ENCODE assay signal across 7 mouse cellular contexts in genomic region chr11:82951865-82952611, GRCm38 (mm10). TPM values are rescaled to one million over a fixed set of nuclear protein-coding genes. Genes with fewer than 3 reads are reported as not detected.
DNase-seq lines count a peak whose midpoint lies in the region; ATAC-seq lines count a peak whose summit lies in the region.

No protein-coding gene starts in this region.

- peaks cover 68% of the 10 kb centered on the region for H3K27me3 ChIP-seq in embryonic facial prominence, embryonic 10.5 days (replicated peaks; ENCODE audit: low read depth, poor library complexity, severe bottlenecking)
- H3K27me3 ChIP-seq in heart, embryonic 16.5 days (ENCODE audit: control insufficient read depth, insufficient read depth, low read length), result no peaks in the 10 kb centered on the region

- peak overlapping the region; percentile 17 for H3K4me3 ChIP-seq in embryonic facial prominence, embryonic 10.5 days
- peak overlapping the region; percentile 45 for H3K4me3 ChIP-seq in heart, embryonic 16.5 days (ENCODE audit: low read length)

- H3K9me3 ChIP-seq in embryonic facial prominence, embryonic 10.5 days, result no peaks in the 10 kb centered on the region
- H3K9me3 ChIP-seq in heart, embryonic 16.5 days (replicated peaks; ENCODE audit: control insufficient read depth, low read length), result no peaks in the 10 kb centered on the region

- peak overlapping the region; percentile 66 for H3K4me2 ChIP-seq in heart, embryonic 16.5 days (ENCODE audit: low read depth, low read length)

- peaks cover 15% of the 10 kb centered on the region for H3K4me1 ChIP-seq in embryonic facial prominence, embryonic 10.5 days
- H3K4me1 ChIP-seq in heart, embryonic 16.5 days (ENCODE audit: control insufficient read depth, insufficient read depth, low read length), result peaks cover 4% of the 10 kb centered on the region

- DNase-seq in MEL-GATA-1-ER (ENCODE audit: extremely low read depth, low read depth), result peak; percentile 57
- DNase-seq in embryonic facial prominence, embryonic 10.5 days (ENCODE audit: low spot score), result peak; percentile 36
- DNase-seq in kidney, postnatal 14 days, result peak; percentile 89
- peak; percentile 45 to 57 for DNase-seq in thymus, adult 18-20 months
- no peak for DNase-seq in left cerebral cortex, adult 8-10 months (ENCODE audit: low spot score in 2 of 2)

- 9% methylated on average over 28 of the region's 28 CpGs for WGBS in embryonic facial prominence, embryonic 10.5 days
- 3% methylated on average over 28 of the region's 28 CpGs for WGBS in heart, embryonic 16.5 days

- H3K27ac ChIP-seq in embryonic facial prominence, embryonic 10.5 days (replicated peaks), result no peak overlapping the region
- peak overlapping the region; percentile 59 for H3K27ac ChIP-seq in heart, embryonic 16.5 days (ENCODE audit: low read length)

- H3K9ac ChIP-seq in heart, embryonic 16.5 days (ENCODE audit: low read length), result peak overlapping the region; percentile 57

- 0 out of 2 replicates have a peak, but pooled peaks have one; percentile 63 for ATAC-seq in heart, embryonic 16.5 days (replicated peaks; ENCODE audit: extremely low read depth, insufficient read depth, low FRiP score)
- peak; percentile 57 for ATAC-seq in megakaryocyte, adult 5-6 weeks (ENCODE audit: poor library complexity, severe bottlenecking)

- H3K36me3 ChIP-seq in embryonic facial prominence, embryonic 10.5 days (replicated peaks), result no peaks in the 10 kb centered on the region
- no peaks in the 10 kb centered on the region for H3K36me3 ChIP-seq in heart, embryonic 16.5 days (ENCODE audit: control insufficient read depth, insufficient read depth)

RNA-seq across cellular contexts. Expression of gene Slfn5, which starts 0.9 kb away (rescaled TPM):
- 0.26 and 0.31 TPM in 2 replicates for polyA plus RNA-seq in embryonic facial prominence, embryonic 10.5 days (2016; fragmentation: Nextera tagmentation; extraction: Ambion mirVana)
- 6.1 and 7.7 TPM in 2 replicates for polyA plus RNA-seq in heart, embryonic 16.5 days (2015; fragmentation: Nextera tagmentation; extraction: Ambion mirVana)
- total RNA-seq in megakaryocyte, adult 5-6 weeks (2015), result 60.7 and 62.4 TPM in 2 replicates
- total RNA-seq in megakaryocyte, adult 5-6 weeks (2017), result 112 and 116 TPM in 2 replicates
- 1 to 10 TPM; 3.0 to 5.3 (median 3.4) TPM for total RNA-seq in left cerebral cortex, adult 8-10 months (2022)

RNA-seq across cellular contexts. Expression of gene Slfn9, which starts 39.6 kb away (rescaled TPM):
- polyA plus RNA-seq in embryonic facial prominence, embryonic 10.5 days (2016; fragmentation: Nextera tagmentation; extraction: Ambion mirVana), result 11.5 and 13.8 TPM in 2 replicates
- polyA plus RNA-seq in heart, embryonic 16.5 days (2015; fragmentation: Nextera tagmentation; extraction: Ambion mirVana), result 11.9 and 13.1 TPM in 2 replicates
- 39.4 and 40.0 TPM in 2 replicates for total RNA-seq in megakaryocyte, adult 5-6 weeks (2015)
- 39.5 and 40.9 TPM in 2 replicates for total RNA-seq in megakaryocyte, adult 5-6 weeks (2017)
- under 1 TPM; 0.37 to 0.91 (median 0.62) TPM for total RNA-seq in left cerebral cortex, adult 8-10 months (2022)

RNA-seq across cellular contexts. Expression of gene Unc45b, which starts 41.7 kb away (rescaled TPM):
- polyA plus RNA-seq in embryonic facial prominence, embryonic 10.5 days (2016; fragmentation: Nextera tagmentation; extraction: Ambion mirVana), result 0.32 and 0.91 TPM in 2 replicates
- polyA plus RNA-seq in heart, embryonic 16.5 days (2015; fragmentation: Nextera tagmentation; extraction: Ambion mirVana), result 188 and 201 TPM in 2 replicates
- not detected in 2 replicates for total RNA-seq in megakaryocyte, adult 5-6 weeks (2015)
- not detected in 2 replicates for total RNA-seq in megakaryocyte, adult 5-6 weeks (2017)
- total RNA-seq in left cerebral cortex, adult 8-10 months (2022), result 1 to 10 TPM in 3 of 4 experiments, under 1 TPM in 1; 0.75 to 3.4 (median 1.8) TPM

RNA-seq across cellular contexts. Expression of gene Nle1, which starts 43.8 kb away (rescaled TPM):
- 41.2 and 45.6 TPM in 2 replicates for polyA plus RNA-seq in embryonic facial prominence, embryonic 10.5 days (2016; fragmentation: Nextera tagmentation; extraction: Ambion mirVana)
- 22.2 TPM in 2 replicates for polyA plus RNA-seq in heart, embryonic 16.5 days (2015; fragmentation: Nextera tagmentation; extraction: Ambion mirVana)
- total RNA-seq in megakaryocyte, adult 5-6 weeks (2015), result 4.7 TPM in 2 replicates
- 2.6 and 3.1 TPM in 2 replicates for total RNA-seq in megakaryocyte, adult 5-6 weeks (2017)
- total RNA-seq in left cerebral cortex, adult 8-10 months (2022), result 10 to 100 TPM; 28.0 to 40.9 (median 34.6) TPM

Comparison
In these comparisons a context has a peak if more than half of its experiments do, and no peak if none do; other contexts are left out.
1. DNase-seq: peak in MEL-GATA-1-ER (single experiment), embryonic facial prominence, embryonic 10.5 days (single experiment), kidney, postnatal 14 days (single experiment) and thymus, adult 18-20 months (2 of 2); none in left cerebral cortex, adult 8-10 months (0 of 2).
2. RNA of gene Slfn5, which starts 0.9 kb away (total RNA-seq): 60.7 to 116 TPM in megakaryocyte, adult 5-6 weeks; 3.0 to 5.3 TPM in left cerebral cortex, adult 8-10 months; every median in the first group is over 4 times any median in the second.
3. RNA of gene Slfn9, which starts 39.6 kb away (total RNA-seq): 39.4 to 40.9 TPM in megakaryocyte, adult 5-6 weeks; 0.37 to 0.91 TPM in left cerebral cortex, adult 8-10 months; every median in the first group is over 10 times any median in the second.